Mouse (Mus musculus): Measurements from ENCODE around the gene Adcy7. TPM values are rescaled to one million over a fixed set of nuclear protein-coding genes. Genes with fewer than 3 reads are reported as not detected.

The Adcy7 gene
- total RNA-seq (2021) = 1 to 10 TPM; 4.6 to 6.4 TPM
- long read RNA-seq, experiment 1, full-length matches to known transcripts = 1 of 4 reads
- long read RNA-seq, experiment 1, partial matches to known transcripts = 3 of 4 reads
- long read RNA-seq, experiment 1, other reads (novel, unspliced or antisense) = 0 of 4 reads
- long read RNA-seq, experiment 2, partial matches to known transcripts = 0 of 3 reads
- long read RNA-seq, experiment 2, other reads (novel, unspliced or antisense) = 3 of 3 reads

DNA sequence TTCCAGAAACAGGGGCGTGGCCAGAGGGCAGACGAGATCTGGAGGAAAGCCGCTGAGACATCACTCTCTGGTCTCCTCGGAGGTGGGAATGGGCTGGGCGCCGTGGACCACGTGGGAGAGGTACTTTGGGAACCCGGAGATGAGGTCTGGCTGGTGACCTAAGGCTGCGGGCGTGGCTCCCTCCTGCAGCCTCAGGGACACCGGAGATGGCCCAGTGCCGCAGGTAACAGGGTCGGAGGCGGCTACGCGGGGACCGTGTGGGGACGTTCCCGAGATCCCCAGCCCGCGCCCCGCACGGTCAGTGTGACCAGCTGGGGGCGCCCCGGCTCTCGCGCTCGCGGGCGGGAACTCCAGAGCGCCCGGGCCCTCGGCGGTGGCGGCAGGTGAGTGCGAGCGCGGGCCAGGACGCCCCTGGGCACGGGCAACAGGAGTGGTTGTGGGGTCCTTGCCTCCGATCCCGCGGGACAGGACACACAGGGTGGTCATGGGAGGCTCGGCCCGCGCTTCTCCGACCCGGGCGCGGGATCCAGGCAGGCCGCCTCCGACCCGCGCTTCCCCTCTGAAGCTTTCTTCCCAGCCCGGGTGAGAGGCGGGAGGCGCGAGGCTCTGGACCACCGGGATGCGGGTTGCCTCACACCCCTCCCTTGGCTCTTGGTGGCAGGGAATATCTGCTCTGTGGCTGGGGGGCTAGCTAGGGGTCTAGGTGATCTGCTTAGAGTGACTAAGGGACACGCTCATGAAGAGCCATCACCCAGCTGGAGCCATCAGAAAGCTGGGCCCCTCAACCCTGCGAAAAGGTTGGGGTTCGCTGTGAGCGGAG lies at the start of gene Adcy7:
Gene Adcy7, plus strand, starts transcription at position 173 of the 820 bp plus-strand sequence.
- peak; percentile 52 to 80 for DNase-seq

DNA sequence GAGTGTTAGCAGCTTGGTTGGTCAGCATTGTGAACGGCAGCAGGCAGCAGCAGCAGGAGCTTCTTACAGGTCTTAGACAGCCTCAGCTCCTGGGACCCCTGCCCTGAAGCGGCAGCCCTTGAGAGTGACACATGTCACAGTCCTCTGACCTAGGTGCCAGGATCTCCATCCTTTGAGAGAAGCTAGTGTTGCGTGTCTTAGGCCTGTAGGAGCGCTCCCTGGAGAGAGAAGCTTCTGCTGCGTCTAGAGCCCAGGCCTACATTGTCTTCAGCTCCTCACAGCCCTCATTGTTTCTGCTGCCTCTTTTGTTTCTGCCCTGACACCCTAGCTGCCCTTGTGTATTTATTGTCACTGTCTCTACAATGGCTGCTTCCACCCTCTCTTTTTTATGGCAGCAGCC lies 46.8 kb upstream of the Adcy7 start:
- no peak for DNase-seq

DNA sequence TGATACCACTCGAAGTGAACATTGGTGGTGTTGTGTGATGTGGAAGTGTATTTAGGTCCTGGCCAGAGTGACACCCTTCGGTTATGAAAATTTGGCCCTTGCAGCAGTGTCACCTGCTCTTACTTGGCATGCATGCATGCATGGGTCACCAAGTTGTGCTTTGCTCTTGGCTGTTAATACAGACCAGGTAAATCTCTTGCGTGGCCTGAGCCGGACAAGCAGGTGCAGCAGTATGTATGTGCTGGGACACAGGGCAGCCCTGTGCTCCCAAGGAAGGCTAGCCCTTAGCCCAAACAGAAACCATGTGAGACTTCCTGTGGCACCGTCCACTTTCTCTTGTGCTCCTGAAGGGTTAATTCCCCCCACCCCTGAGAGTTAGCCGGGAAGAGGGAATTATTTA lies 44.4 kb upstream of the Adcy7 start:
- DNase-seq = peak in 1 of 2 experiments; percentile 24

GRCm38 (mm10) chr8:88228286-88228685 lies 43.9 kb upstream of the Adcy7 start:
- DNase-seq = no peak

GRCm38 (mm10) chr8:88228800-88229199 lies 43.4 kb upstream of the Adcy7 start:
- no peak for DNase-seq

- no peak for DNase-seq
These were observed 35.5 kb upstream of the Adcy7 start for GRCm38 (mm10) chr8:88236666-88237065.

DNA sequence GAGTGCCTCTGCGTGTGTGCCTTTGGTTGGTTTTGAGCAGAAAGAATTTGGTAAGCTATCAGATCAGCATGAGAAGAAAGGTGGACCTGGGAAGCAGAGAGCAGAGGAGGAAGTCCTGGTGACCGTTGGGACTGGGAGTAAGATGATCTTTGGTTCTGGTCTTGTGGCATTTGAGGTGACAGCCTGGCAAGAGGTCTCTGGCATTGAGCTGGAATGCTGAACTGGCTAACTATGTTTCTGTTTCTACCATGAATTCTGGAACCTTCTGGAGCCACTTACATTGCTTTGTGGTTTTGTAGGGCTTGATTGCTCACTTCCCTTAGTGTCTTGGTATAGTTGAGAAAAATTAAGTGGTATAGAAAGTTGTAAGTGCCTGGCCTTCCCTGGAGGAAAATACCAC lies 34.6 kb upstream of the Adcy7 start:
- DNase-seq = no peak

DNA sequence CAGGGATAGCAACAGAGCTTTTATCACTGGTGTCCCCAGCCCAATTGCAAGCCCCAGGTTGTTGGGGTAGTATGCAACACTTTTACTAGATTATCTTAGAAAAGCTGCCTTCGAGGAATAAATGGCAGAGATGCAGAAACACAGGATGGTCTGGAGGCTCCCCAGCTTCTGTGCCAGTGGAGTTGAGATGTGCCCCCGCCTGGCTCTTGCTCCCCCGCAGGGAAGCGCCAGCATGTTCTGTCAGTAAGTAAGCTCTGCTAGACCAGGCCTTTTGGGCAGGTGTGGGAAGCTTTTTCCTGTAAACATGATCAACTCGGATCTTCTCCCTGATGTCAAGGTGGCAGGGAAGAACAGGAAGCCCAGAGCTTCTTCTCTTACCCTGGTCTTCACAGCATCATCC lies 32.9 kb upstream of the Adcy7 start:
- DNase-seq = no peak

DNA sequence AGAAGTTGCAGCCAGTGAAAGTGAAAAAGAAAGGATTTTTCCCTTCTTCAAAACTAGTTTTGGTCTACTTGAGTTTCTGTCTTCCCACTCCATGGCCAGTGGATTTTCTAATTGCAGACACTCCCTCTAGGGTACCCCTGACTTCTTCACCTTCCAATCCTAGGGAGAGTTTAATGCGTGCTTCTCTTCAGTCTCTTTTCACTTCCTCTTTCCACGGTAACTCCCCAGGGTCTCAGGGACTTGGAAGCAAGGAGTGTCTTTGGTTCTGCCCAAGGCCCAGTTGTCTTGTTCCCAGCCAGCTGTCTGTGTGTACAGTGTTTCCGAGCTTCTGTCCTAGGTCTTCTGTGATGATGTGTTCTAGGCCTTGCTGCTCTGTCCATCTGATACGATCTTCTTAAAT lies 30.3 kb upstream of the Adcy7 start:
- DNase-seq = no peak

GRCm38 (mm10) chr8:88244298-88244697 lies 27.9 kb upstream of the Adcy7 start:
- peak; percentile 62 to 70 for DNase-seq

- peak in 1 of 2 experiments; percentile 59 for DNase-seq
These were observed 19.4 kb upstream of the Adcy7 start for GRCm38 (mm10) chr8:88252791-88253190.

DNA sequence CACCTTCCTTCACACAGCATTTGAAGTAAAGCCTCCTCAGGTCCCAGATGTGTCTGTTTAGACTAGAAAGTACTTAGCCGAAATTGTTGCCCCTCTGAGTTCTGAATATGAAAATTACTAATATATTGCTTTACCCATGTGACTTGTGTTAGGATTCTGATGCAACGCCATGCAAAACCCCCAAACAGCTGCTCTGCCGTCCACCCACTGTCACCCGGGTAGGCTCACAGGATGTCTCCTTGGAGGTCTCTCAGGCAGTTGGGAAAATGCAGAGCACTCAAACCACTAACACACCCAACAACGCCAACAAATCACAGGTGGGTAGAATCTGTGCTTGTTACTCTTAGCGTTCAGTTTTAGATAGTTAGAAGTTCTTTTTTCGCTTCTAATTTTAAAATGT lies 17.2 kb upstream of the Adcy7 start:
- no peak for DNase-seq

GRCm38 (mm10) chr8:88258024-88258423 lies 14.2 kb upstream of the Adcy7 start:
- no peak for DNase-seq

DNA sequence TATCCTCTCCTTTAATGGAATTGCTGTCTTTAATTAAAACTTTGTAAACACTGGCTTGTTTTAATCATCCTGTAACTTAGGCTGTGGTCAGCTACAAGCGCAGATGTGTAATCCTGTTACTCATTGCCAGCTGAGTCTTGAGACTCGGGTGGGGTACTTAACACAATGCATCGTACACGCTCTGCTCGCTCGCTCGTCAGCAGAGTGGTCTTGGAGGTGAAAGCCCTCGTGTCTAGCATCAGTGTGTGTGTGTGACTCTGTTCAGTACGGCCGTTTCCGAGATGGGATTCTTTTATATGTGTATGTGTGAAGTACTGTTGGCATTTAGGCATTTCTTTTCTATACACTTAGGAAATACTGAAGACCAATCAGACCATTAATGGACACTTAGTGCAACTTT lies 13.7 kb upstream of the Adcy7 start:
- no peak for DNase-seq

DNA sequence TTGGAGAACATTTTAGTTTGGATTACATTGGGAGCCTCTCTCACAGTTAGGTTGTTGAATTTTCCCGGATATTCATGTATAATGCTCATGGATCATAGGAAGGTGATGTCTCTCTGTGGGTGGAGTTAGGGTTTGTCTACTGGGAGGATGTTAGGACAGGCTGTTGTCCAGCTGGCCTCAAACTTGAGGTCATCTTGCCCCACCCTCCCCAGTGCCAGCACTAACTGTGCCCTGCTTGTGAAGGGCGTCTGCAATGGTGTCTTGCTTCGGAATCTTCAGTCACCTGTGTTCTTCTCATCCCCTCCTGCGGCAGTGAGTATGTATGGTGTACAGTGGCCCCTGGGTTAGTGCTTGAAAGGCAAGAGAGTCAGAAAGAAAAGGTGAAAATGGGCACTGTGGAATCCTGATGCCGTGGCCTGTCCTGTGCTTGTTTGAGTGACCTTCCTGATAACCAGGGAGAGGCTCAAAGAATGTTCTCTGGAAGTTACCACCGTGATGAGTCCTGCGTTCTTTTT lies 11.7 kb upstream of the Adcy7 start:
- DNase-seq = no peak

GRCm38 (mm10) chr8:88262831-88263635 lies 9.2 kb upstream of the Adcy7 start:
- no peak for DNase-seq

DNA sequence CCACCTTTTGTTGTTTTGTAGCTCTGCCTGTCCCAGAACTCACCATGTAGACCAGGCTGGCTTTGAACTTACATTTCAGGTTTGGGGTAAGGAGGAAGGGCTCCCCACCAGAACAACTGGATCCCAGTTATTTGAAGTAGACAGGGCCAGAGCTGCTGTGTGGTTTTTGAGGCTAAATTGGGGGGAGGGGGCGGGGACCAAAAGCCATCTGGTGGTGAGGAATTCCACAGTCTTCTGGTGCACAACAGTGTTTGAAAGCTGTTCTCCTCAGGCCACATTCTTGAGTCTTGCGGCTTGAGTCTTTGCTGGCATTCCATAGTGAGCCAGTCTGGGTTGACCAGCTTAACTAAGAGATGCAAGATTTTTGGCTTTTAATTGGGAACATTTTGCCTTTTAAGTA lies 6.7 kb upstream of the Adcy7 start:
- DNase-seq = no peak

DNA sequence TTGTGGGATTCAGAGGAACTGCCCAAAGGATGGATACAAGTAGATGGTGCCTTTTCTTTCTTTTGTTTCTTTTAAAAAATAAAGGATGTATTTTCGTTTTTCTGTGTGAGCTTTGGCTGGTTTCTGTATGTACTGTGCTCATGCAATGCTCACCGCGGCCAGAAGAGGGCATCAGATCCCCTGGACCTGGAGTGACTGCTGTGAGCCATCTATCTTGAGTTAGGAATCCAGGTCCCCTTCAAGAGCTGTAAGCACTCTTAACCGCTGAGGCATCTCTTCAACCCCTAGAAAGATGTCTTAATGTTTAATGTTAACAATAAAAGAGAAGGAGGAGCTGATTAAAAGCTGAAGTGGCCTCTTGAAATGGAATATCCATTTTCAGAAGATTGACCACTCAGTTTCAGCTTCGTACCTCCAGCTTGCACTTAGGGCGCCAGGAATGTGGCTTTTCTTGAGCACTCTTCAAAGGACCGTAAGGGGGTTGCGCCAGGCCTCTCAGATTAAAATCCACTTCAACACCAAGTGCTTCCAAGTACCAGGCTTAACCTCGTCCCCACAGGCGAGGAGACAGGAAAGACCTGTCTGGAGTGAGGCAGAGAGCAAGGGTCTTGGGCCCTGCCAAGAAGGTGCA lies 5.9 kb upstream of the Adcy7 start:
- peak; percentile 70 to 93 for DNase-seq

DNA sequence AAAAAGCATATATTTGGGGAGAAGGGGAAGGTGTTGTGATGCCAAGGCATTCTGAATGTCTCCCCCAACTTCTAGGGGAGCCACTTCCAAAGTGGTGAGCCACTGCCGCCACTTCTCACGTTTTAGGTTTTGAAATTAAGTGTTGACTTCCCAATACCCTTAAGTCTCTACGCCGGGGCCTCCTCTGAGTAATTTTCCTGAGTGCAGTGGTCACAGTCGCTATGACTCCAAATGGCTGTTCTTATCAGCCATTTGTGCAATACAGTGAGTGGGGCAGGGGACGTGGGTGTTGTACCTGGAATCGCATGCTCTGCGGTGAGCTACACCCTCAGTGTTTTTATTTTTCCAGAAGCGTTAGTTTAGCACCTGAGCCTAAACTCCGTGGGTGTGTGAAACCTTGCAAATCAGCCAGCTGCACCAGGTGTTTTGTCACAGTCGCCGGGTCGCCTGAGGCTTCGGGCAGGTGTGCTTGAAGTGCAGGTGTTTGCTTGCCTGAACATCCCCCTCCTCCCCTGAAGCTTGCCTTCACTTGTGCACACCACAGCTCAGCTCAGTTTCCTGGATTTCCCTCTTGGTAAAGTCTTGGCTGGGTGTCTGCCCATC lies 5.3 kb upstream of the Adcy7 start:
- no peak for DNase-seq

GRCm38 (mm10) chr8:88269107-88269875 lies 2.9 kb upstream of the Adcy7 start:
- no peak for DNase-seq

DNA sequence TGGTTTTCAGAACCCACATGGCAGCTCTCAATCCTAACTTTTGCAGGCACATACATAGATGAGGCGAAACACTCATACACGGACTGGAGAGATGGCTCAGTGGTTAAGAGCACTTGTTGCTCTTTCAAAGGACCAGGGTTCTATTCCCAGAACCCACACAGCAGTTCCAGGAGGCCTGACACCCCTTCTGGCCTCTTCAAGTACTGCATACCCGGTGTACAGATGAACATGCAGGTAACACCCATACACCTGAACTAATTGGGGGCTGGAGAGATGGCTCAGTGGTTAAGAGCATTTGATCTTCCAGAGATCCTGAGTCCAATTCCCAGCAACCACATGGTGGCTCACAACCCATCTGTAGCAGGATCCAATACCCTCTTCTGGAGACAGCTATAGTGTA lies 2.1 kb upstream of the Adcy7 start:
- no peak for DNase-seq
